Mouse (Mus musculus): Measurements from ENCODE around the gene Wdr74.

The Wdr74 gene

DNA sequence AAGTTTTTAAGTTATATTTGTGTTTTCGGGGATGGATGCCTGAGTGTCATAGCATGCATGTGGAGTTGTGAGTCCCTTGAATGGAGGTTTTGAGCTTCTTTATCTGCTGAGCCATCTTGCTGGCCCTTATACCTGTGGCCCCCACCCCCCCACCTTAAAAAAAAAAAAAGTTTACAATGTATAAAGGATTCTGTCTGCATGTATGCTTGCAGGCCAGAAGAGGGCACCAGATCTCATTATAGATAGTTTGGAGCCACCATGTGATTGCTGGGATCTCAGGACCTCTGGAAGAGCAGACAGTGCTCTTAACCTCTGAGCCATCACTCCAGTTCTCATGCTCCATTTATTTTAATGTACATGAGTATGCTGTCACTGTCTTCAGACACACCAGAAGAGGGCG lies 11.7 kb downstream of the Wdr74 start:
- DNase-seq, result no peak

DNA sequence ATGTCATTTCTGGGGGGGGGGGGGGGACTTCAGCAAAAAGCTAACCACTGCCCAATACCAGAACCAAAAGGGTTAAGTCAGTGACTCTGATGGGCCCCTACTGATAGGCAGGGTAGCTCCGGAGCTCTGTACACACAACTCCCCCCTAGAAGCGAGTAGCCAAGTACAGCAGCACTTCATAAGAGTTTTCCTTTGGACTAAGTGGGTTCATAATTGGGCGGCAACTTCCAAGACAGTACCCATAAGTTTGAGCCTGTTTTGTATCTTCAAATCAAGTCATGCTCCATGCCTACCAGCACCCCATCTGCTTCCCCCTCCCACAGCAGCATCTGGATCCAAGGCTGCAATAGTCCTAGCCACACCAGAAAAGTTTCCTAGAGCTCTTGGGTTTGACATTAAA lies 20.0 kb downstream of the Wdr74 start:
- DNase-seq, result no peak

DNA sequence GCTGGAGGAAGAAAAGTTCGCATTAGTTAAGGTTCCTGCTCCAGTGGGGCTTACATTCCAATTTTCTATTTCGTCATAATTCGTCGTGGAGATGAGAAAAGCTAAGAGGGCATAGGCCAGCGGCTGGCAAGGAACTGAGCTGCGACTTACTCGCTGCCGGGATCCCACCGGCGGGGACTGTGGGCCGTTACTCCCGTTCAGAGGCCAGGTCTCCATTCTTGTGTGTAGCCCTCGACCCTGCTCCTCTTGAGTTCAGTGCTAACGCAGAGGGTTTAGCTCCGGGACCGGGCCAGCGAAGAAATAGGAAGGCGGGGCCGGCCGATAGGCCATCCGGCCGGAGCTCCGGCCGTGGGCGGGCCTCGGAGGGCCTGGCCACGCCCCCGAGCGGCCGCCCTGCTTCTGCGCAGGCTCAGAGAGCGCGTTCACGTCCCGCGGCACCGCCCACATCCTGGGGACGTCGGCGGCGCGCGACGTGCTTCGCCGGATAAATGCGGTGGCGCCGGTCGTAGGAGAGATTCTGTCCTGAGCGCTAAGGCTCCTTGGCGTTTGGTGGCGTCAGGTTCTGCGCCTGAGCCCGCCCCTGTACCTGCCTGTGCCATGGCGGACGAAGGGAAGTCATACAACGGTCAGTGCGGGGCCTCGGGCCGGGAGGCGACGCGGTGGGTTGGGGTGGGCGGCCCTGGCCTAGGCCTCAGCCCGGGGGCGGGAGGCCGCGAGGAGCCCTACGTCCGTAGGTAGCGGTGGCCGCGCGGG lies 21.2 kb downstream of the Wdr74 start, which contains the start of gene Nxf1:
Gene Nxf1, plus strand, starts transcription at position 439 of the 753 bp plus-strand sequence.
- DNase-seq, result peak; percentile 97 to 98

DNA sequence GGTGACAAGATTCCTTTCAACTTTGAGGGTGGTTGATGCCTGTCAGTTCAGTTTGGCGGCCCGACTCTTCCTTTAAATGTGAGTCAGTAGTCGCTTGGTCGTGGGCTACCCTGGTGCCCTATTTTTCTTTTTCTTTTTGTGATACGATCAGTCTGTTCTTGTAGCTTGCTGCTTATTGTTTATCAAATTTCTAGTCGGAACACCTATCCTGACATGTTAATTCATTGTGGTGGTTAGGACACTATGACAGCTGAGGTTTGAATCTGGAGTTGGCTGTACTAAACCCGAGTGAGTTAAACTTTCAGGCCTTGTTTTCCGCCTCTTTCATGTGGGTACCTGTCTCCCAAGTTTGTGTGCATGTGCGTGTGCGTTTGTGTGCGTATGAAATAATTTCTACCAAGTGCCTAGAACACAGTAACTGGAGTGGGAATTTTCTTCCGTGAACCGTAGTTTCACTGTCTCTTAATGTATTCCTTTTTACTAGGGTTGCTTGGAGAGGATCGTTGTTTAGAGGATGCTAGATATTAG lies 21.9 kb downstream of the Wdr74 start:
- DNase-seq, result no peak

DNA sequence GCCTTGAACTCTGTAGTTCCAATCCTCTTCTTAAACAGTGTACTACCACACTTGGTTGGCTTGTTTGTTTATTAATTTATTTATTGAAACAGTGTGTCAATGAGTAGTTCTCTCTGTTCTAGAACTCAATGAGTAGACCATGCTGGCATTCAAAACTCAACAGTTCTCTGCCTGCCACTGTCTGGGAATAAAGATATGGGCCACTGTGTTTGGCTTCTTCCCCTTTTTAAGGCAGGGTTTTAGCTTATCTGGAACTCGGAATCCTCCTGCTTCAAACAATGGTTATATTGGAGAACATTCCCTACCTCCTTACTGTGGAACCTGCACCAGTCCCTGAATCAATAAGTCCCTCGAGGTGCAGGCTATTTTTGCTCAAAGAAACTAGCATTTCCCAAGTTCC lies 23.3 kb downstream of the Wdr74 start:
- no peak for DNase-seq

DNA sequence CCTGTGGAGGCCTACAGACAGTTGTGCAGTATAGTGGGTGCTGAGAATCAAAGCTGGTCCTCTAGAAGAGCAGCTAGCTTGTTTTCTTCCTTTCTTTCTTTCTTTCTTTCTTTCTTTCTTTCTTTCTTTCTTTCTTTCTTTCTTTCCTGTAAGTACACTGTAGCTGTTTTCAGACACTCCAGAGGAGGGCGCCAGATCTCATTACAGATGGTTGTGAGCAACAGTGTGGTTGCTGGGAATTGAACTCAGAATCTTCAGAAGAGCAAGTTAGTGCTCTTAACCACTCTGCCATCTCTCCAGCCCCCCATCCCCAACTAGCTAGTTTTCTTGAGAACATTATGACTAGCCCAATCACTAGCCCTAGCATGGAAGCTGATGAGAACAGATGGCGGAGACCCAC lies 25.1 kb downstream of the Wdr74 start:
- DNase-seq, result no peak

DNA sequence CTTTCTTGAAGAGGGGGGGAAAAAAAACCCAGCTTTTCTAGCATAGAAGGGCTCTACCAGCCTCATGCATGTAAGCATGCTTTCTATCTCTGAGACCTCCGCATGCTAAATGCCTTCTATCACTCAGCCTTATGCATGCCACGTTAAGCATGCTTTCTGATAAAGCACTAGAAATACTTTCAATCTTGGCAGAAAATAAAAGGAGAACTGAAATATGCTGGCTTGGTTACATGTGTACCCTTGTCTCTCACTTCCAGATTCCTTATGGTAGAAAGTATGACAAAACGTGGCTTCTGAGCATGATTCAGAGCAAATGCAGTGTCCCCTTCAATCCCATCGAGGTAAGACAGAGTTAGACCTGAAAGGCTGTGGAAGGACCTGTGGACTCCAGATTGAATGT lies 27.6 kb downstream of the Wdr74 start:
- DNase-seq, result no peak

DNA sequence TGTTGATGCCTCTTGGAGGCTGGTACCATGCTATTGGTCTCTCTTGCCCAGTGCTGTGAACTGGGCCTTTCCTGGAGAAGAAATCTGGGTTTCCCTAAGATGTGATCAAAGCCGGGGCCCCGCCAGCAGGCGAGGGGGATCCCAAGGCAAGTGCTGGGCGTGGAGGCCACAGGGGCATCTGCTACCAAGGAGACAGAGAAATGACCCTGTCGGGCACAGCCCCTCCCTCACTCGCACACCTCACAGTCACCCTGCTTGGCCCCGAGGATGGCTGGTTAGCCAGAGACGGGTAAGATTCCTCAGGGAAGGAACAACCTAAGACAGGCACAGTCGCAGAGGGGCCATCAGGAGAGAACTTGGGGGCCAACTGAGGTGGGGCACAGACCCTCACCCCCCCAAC lies 29.9 kb downstream of the Wdr74 start:
- no peak for DNase-seq

DNA sequence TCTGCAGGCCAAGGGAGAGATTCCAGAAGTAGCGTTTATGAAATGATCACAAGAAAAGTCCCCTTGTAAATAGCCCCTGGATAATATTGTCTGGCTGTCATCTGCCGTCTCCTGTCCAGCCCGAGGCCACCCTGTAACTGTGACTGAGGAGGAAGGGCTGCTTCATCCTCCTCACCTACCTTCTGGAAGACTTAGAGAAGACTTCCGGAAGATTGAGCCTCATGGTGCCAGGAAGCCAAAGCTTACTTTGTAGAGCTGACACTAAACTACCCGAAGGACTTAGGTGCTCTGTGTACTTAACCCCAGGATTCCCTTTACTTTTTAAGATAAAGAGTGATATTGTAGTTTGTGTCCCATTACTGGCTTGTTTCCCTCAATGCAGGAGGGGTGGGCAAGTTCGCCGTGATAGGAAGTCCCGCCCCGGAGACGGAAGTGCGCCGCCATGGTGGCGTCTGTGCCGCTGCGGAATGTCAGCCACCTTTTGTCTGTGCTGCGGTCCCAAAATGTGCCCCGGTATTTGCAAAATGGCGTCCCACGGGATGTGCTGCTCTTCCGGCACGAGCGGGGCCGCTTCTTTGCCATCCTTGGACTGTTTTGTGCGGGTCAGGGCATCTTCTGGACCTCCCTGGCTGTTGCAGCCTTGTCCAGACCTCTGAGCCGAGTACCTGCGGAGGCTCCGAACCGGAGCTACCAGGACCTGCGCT lies 35.1 kb downstream of the Wdr74 start, which contains the start of gene Tmem223:
Gene Tmem223, plus strand, starts transcription at position 430 of the 704 bp plus-strand sequence.
- peak; percentile 88 to 92 for DNase-seq

DNA sequence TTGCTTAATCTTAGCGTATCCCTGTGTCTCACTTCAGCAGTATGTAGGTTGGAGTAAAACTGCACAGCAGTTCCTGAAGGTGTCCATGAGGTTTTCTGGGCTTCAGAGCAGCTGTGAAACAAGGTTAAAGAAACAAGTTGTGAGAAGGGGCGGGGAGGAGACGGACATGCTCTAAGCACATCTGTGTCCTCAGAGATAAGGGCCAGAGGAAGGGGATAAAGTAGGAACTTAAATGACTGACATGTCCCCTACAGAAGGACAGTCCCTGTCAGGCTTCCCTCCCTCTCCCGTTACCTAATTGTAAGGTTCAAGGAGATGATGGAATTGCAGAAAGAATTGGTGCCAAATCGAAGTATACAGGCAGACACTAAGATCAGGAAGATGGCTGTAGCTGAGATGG lies 37.4 kb downstream of the Wdr74 start:
- DNase-seq, result no peak

DNA sequence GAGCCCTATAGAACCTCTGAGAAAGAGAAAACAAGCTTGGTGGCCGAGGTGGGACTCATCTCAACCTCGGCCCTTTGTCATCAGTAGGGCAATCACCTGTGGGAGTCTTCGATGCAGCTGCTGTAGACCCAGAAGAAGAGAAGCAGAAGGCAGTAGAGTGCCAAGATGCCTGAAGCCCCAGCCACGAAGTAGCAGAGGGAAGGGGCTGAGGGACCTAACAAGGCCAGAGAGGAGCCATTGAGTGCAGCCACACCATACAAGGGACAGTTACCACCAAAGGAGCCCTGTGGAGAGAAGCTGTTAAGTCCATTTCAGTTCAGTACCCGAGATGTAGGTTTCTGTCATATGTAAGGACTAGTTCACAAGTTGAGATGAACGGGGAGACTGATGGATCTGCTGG lies 37.8 kb downstream of the Wdr74 start:
- no peak for DNase-seq

DNA sequence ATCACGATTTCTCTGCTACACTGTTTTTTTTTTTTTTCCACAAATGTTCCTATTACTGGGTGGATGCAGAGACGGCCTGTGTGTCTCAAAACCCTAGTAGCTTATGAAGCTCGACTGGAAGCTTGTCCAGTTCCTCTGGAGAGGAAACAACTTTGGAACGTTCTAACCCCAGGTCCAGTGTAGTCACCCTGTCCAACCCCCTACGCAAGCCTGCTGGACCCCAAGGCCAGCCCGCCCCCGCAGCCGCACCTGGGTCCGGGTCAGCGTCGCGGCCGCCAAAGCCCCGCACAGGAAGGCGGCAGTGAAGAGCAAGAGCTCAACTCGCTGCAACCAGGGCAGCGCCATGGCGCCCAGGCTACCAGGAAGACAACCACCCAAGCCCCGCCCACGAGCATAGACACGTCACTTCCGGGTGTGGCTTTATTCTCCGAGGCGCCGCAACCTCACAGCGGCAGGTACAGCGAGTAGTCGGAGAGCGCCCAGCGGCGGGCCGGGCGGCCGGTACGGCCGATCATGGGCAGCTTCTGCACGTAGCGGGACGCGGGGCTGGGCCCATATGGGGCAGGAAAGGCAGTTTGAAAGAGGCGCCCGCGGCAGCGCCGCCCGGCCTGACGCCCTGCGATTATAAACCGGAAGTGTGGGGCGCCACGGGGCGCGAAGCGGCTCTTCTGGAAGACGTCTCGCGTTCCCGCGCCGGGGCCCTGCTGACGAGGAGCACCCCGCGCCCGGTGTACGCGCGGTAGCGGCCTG lies 38.6 kb downstream of the Wdr74 start, which contains the start of gene Tmem179b:
Gene Tmem179b, minus strand, starts transcription at position 382 of the 750 bp plus-strand sequence.
- peak; percentile 98 for DNase-seq

DNA sequence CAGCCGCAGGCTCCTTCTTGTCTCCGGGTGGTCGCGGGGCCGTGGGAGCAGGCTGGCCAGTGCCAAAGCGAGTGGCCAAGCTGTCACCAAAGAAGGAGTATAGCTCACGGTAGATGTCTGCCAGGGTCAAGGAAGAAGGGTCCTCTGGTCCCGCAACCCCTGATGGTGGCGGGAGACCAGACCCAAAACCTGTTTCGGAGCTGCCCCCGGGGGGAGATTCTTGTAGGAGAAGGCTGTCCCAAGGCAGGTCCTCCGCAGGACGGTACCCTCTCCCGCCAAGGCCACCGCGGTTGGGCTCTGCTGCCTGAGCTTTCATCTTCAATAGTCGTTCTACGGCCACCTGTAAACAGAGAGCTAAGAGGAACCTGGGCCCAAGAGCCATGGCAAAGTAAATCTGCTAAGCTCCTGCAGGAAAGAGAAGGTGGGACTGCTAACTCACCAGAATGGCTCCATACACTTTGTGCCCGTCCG lies 39.4 kb downstream of the Wdr74 start:
- peak in 1 of 2 experiments; percentile 52 for DNase-seq

DNA sequence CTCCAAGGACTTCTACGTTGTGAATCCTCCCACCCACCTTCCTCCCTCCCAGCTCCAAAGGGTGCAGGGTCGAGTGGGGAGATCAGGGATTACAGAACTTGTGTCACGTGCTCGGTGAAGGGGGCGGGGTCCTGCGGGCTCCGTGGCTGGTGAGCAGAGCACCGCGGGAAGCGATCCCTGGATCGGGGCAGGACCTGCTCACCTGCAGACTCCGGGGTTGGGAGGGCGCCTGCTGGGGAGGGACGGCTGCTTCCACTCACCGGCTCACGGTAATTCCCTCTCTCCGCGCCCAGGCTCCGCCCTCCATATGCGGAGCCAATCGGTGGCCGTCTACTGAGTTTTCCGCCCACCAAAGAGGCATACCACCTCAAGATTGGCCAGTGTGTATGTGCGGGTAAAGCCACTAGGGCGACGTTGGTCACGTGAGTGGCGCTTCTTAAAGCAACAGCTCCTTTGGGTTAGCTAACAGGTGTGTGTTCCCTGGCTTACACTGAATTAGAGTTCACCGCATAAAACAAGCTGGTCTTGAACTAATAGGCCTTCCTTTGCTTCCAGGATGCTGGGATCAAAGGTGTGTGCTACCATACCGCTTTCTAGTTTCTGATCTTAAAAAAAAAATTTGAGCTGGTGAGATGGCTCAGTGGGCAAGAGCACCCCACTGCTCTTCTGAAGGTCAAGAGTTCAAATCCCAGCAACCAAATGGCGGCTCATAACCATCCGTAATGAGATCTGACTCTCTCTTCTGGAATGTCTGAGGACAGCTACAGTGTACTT lies 50.6 kb downstream of the Wdr74 start, which contains the start of gene Taf6l:
Gene Taf6l, minus strand, starts transcription at position 410 of the 774 bp plus-strand sequence.
- DNase-seq, result peak; percentile 90 to 95

DNA sequence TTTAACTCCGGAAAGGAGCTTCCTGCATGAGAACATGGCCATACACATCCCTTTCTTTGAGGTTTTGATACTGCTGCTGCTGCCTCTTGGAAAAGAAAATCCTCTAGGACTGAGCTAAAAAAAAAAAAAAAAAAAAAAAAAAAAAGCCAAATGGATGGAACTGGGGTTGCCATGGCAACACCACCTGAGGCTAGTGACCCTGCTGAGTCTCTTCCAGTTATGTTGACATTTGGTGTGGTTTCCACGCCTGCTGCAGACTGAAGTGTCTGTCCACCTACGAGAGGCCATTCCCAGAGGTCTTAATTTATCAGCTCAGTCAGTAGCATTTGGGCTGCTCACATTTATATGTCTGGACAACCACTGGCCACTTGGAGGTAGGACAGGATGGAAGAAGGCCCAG lies 52.9 kb downstream of the Wdr74 start:
- DNase-seq, result no peak

DNA sequence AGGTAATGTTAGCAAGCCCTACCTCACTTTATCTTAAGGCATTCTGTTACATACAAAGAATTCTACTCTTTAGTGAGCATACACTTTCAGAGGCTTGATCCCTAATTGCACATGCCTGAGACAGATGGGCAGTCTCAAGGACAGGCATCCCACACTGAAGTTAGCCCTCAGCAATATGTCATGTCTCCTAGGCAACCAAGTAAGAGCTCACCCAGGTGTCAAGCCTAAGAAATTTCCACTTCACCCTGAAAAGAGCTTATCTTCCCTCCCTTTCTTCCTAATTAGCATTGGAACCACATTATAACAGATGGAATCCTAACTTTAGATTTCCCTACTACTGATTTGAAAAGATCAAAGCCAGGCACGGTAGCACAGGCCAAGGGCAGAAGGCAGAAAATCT lies 53.5 kb downstream of the Wdr74 start:
- DNase-seq, result no peak

DNA sequence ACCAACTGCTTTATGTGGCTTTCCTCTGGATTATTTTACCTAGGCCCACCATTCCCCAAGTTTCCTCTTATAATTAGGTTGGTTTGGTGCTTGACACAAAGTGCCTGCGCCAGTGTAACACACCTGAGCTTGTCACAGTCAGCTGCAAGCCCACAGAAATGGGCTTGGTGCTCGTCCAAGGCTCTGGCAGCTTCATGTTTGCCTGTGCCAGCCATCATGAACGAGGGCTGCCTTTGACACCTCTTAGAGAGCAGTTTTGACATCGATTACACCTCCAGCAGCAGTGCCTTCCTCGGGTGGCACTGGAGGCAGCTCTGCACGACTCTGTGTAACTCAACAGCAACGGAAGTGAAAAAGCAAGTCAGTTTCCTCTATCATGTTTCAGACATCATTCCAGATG lies 54.5 kb downstream of the Wdr74 start:
- no peak for DNase-seq
